Mouse (Mus musculus) embryo, embryonic 10.5 days (tissue): ENCODE results near the gene Zfp750.
A peak's percentile ranks its signal among the peaks of the same experiment; 100 is the strongest.

Experiments
- DNase-seq: peaks from one replicate; pipeline ENCODE4 v3.0.0-alpha.2; 2015; ENCODE audit warnings: low spot score

The Zfp750 gene

GRCm38 (mm10) chr11:121542471-121542870 lies 23.3 kb upstream of the Zfp750 start:
- DNase-seq: no peak

- no peak for DNase-seq
Observed at GRCm38 (mm10) chr11:121536528-121536927, 17.4 kb upstream of the Zfp750 start.

- no peak for DNase-seq
Observed at GRCm38 (mm10) chr11:121529747-121530146, 10.6 kb upstream of the Zfp750 start.

GRCm38 (mm10) chr11:121524191-121524590 lies 5.1 kb upstream of the Zfp750 start:
- DNase-seq: no peak

- DNase-seq: no peak
Observed at GRCm38 (mm10) chr11:121522156-121522762, 3.1 kb upstream of the Zfp750 start.

GRCm38 (mm10) chr11:121520761-121521160 lies 1.6 kb upstream of the Zfp750 start:
- no peak for DNase-seq

- DNase-seq: no peak
Observed at GRCm38 (mm10) chr11:121519703-121520102, 570 bp upstream of the Zfp750 start.

GRCm38 (mm10) chr11:121517687-121518465 lies 1.3 kb downstream of the Zfp750 start:
- no peak for DNase-seq

GRCm38 (mm10) chr11:121516906-121517305 lies 2.2 kb downstream of the Zfp750 start:
- no peak for DNase-seq

- no peak for DNase-seq
Observed at GRCm38 (mm10) chr11:121515996-121516395, 3.1 kb downstream of the Zfp750 start.

GRCm38 (mm10) chr11:121512896-121513572 lies 6.1 kb downstream of the Zfp750 start:
- no peak for DNase-seq

GRCm38 (mm10) chr11:121510512-121511246 lies 8.5 kb downstream of the Zfp750 start:
- DNase-seq: peak; percentile 17

- no peak for DNase-seq
Observed at GRCm38 (mm10) chr11:121508478-121508877, 10.7 kb downstream of the Zfp750 start.

- DNase-seq: no peak
Observed at GRCm38 (mm10) chr11:121502000-121502860, 16.9 kb downstream of the Zfp750 start.

GRCm38 (mm10) chr11:121501525-121501924 lies 17.6 kb downstream of the Zfp750 start:
- DNase-seq: no peak

GRCm38 (mm10) chr11:121500595-121500994 lies 18.5 kb downstream of the Zfp750 start:
- DNase-seq: no peak

- DNase-seq: no peak
Observed at GRCm38 (mm10) chr11:121490651-121491050, 28.5 kb downstream of the Zfp750 start.

- no peak for DNase-seq
Observed at GRCm38 (mm10) chr11:121485882-121486281, 33.3 kb downstream of the Zfp750 start.

GRCm38 (mm10) chr11:121481129-121481528 lies 38.0 kb downstream of the Zfp750 start:
- DNase-seq: no peak

- DNase-seq: no peak
Observed at GRCm38 (mm10) chr11:121479476-121480203, 39.5 kb downstream of the Zfp750 start.
